ENCODE assay signal across 26 mouse cellular contexts in genomic region chr4:45444813-45445212, GRCm38 (mm10). TPM values are rescaled to one million over a fixed set of nuclear protein-coding genes. Genes with fewer than 3 reads are reported as not detected.
DNase-seq lines count a peak whose midpoint lies in the region; ATAC-seq lines count a peak whose summit lies in the region.
"Had no signal": no experiment of that assay in that cellular context is flagged by ENCODE, and none has a peak within 500 bp of the region (broad histone marks: within the 10 kb centered on the region; RNA-seq: fewer than 3 reads in every experiment).

No protein-coding gene starts in this region.

- intact Hi-C loops in heart, postnatal 36 days (cut with DNase I): no loop called here

- no peak overlapping the region for H3K9ac ChIP-seq in embryonic facial prominence, embryonic 14.5 days (ENCODE audit: low read depth, low read length)
- H3K9ac ChIP-seq in heart, embryonic 11.5 days (ENCODE audit: low read depth, low read length): no peak overlapping the region
- 0 out of 2 replicates have a peak overlapping the region, but pooled peaks have one; percentile 5 for H3K9ac ChIP-seq in hindbrain, embryonic 13.5 days
- no peak overlapping the region for H3K9ac ChIP-seq in hindbrain, embryonic 12.5 days
- H3K9ac ChIP-seq in liver, embryonic 12.5 days: no peak overlapping the region
- H3K9ac ChIP-seq: embryonic facial prominence, embryonic 12.5 days; forebrain, embryonic 15.5 days; hindbrain, embryonic 14.5 days; liver, embryonic 14.5 days; lung, embryonic 14.5 days; midbrain, embryonic 13.5 days; neural tube, embryonic 13.5 days had no signal

- peaks cover 23% of the 10 kb centered on the region for H3K36me3 ChIP-seq in embryonic facial prominence, embryonic 14.5 days (ENCODE audit: control insufficient read depth, insufficient read depth, low read length)
- H3K36me3 ChIP-seq in embryonic facial prominence, embryonic 10.5 days (replicated peaks): peaks cover 77% of the 10 kb centered on the region
- peaks cover 4% of the 10 kb centered on the region; the same call in 1 of the 2 replicates for H3K36me3 ChIP-seq in heart, embryonic 11.5 days (ENCODE audit: control insufficient read depth, insufficient read depth, low read length)
- H3K36me3 ChIP-seq in hindbrain, embryonic 13.5 days: peaks cover 10% of the 10 kb centered on the region
- H3K36me3 ChIP-seq in hindbrain, embryonic 12.5 days: peaks cover 4% of the 10 kb centered on the region; the same call in 1 of the 2 replicates
- peaks cover 81% of the 10 kb centered on the region for H3K36me3 ChIP-seq in liver, embryonic 12.5 days

- H3K27ac ChIP-seq in embryonic facial prominence, embryonic 14.5 days (replicated peaks; ENCODE audit: low read depth, low read length): no peak overlapping the region
- H3K27ac ChIP-seq in embryonic facial prominence, embryonic 10.5 days (replicated peaks): no peak overlapping the region
- peak overlapping the region; percentile 72 for H3K27ac ChIP-seq in heart, embryonic 11.5 days (ENCODE audit: low read depth, low read length)
- no peak overlapping the region for H3K27ac ChIP-seq in hindbrain, embryonic 13.5 days
- no peak overlapping the region for H3K27ac ChIP-seq in hindbrain, embryonic 12.5 days
- H3K27ac ChIP-seq in liver, embryonic 12.5 days: no peak overlapping the region
- H3K27ac ChIP-seq: forebrain, embryonic 15.5 days; hindbrain, embryonic 14.5 days; liver, embryonic 14.5 days; midbrain, embryonic 13.5 days; neural tube, embryonic 13.5 days had no signal

- H3K27me3 ChIP-seq in embryonic facial prominence, embryonic 14.5 days (replicated peaks; ENCODE audit: control insufficient read depth, insufficient read depth, low read length): no peaks in the 10 kb centered on the region
- no peaks in the 10 kb centered on the region for H3K27me3 ChIP-seq in embryonic facial prominence, embryonic 10.5 days (replicated peaks; ENCODE audit: low read depth, poor library complexity, severe bottlenecking)
- H3K27me3 ChIP-seq in heart, embryonic 11.5 days (ENCODE audit: control insufficient read depth, insufficient read depth, low read length): peaks cover 3% of the 10 kb centered on the region; the same call in 1 of the 2 replicates
- H3K27me3 ChIP-seq in hindbrain, embryonic 13.5 days: peaks cover 4% of the 10 kb centered on the region; the same call in 1 of the 2 replicates
- no peaks in the 10 kb centered on the region for H3K27me3 ChIP-seq in hindbrain, embryonic 12.5 days
- no peaks in the 10 kb centered on the region for H3K27me3 ChIP-seq in liver, embryonic 12.5 days (replicated peaks)
- H3K27me3 ChIP-seq: embryonic facial prominence, embryonic 12.5 days; forebrain, embryonic 15.5 days; midbrain, embryonic 13.5 days; neural tube, embryonic 13.5 days had no signal

- no peak overlapping the region for H3K4me3 ChIP-seq in embryonic facial prominence, embryonic 14.5 days (ENCODE audit: low read depth, low read length)
- H3K4me3 ChIP-seq in embryonic facial prominence, embryonic 10.5 days: no peak overlapping the region
- no peak overlapping the region for H3K4me3 ChIP-seq in heart, embryonic 11.5 days (ENCODE audit: low read depth, low read length)
- no peak overlapping the region for H3K4me3 ChIP-seq in hindbrain, embryonic 13.5 days
- no peak overlapping the region for H3K4me3 ChIP-seq in hindbrain, embryonic 12.5 days
- no peak overlapping the region for H3K4me3 ChIP-seq in liver, embryonic 12.5 days
- H3K4me3 ChIP-seq: embryonic facial prominence, embryonic 12.5 days; forebrain, embryonic 15.5 days; megakaryocyte, embryonic 14.5 days; midbrain, embryonic 13.5 days; neural tube, embryonic 13.5 days had no signal

- no peaks in the 10 kb centered on the region for H3K4me1 ChIP-seq in embryonic facial prominence, embryonic 14.5 days (ENCODE audit: control insufficient read depth, insufficient read depth, low read length)
- peaks cover 65% of the 10 kb centered on the region for H3K4me1 ChIP-seq in embryonic facial prominence, embryonic 10.5 days
- peaks cover 70% of the 10 kb centered on the region for H3K4me1 ChIP-seq in heart, embryonic 11.5 days (ENCODE audit: control insufficient read depth, insufficient read depth, low read length)
- peaks cover 49% of the 10 kb centered on the region for H3K4me1 ChIP-seq in hindbrain, embryonic 13.5 days (replicated peaks)
- H3K4me1 ChIP-seq in hindbrain, embryonic 12.5 days: peaks cover 26% of the 10 kb centered on the region
- H3K4me1 ChIP-seq in liver, embryonic 12.5 days: peaks cover 14% of the 10 kb centered on the region

- peak; percentile 58 for ATAC-seq in embryonic facial prominence, embryonic 14.5 days (ENCODE audit: low read depth)
- ATAC-seq in heart, embryonic 11.5 days (replicated peaks; ENCODE audit: insufficient number of reproducible peaks, low FRiP score, low TSS enrichment): peak; percentile 75
- no peak for ATAC-seq in hindbrain, embryonic 13.5 days (ENCODE audit: low FRiP score)
- no peak for ATAC-seq in hindbrain, embryonic 12.5 days (ENCODE audit: low FRiP score)
- no peak for ATAC-seq in liver, embryonic 12.5 days
- ATAC-seq: activated CD4-positive, CD25-positive, alpha-beta regulatory T cell, adult 4 months; forebrain, embryonic 15.5 days; midbrain, embryonic 13.5 days had no signal

- H3K4me2 ChIP-seq in embryonic facial prominence, embryonic 14.5 days (ENCODE audit: low read depth, low read length): no peak overlapping the region
- 0 out of 2 replicates have a peak overlapping the region, but pooled peaks have one; percentile 1 for H3K4me2 ChIP-seq in heart, embryonic 11.5 days
- H3K4me2 ChIP-seq in hindbrain, embryonic 13.5 days: no peak overlapping the region
- no peak overlapping the region for H3K4me2 ChIP-seq in hindbrain, embryonic 12.5 days (replicated peaks)
- no peak overlapping the region for H3K4me2 ChIP-seq in liver, embryonic 12.5 days
- H3K4me2 ChIP-seq: embryonic facial prominence, embryonic 12.5 days; forebrain, embryonic 15.5 days; hindbrain, embryonic 14.5 days; lung, embryonic 14.5 days; midbrain, embryonic 13.5 days; neural tube, embryonic 13.5 days had no signal

- 52% methylated on average over 4 of the region's 4 CpGs for WGBS in embryonic facial prominence, embryonic 14.5 days
- 60% methylated on average over 4 of the region's 4 CpGs for WGBS in embryonic facial prominence, embryonic 10.5 days
- 28% methylated on average over 4 of the region's 4 CpGs for WGBS in heart, embryonic 11.5 days (ENCODE audit: insufficient replicate concordance)
- 41% methylated on average over 4 of the region's 4 CpGs for WGBS in hindbrain, embryonic 13.5 days
- WGBS in hindbrain, embryonic 12.5 days: 42% methylated on average over 4 of the region's 4 CpGs
- WGBS in liver, embryonic 12.5 days (ENCODE audit: insufficient replicate concordance): 63% methylated on average over 4 of the region's 4 CpGs

- peak; percentile 69 for DNase-seq in embryonic facial prominence, embryonic 14.5 days (ENCODE audit: low spot score)
- DNase-seq in embryonic facial prominence, embryonic 10.5 days (ENCODE audit: low spot score): no peak
- no peak for DNase-seq in heart, postnatal 36 days
- DNase-seq in retina, postnatal 1 day: peak; percentile 49
- DNase-seq: adrenal gland, postnatal 10 days; cerebellum, adult 18-20 months; kidney, adult 8-10 months; kidney, postnatal 10 days; left cerebral cortex, postnatal 4 days; lung, embryonic 14.5 days; lung, postnatal 36 days; right cerebral cortex, adult 18-20 months; thymus, adult 18-20 months; thymus, postnatal 36 days had no signal

- no peaks in the 10 kb centered on the region for H3K9me3 ChIP-seq in embryonic facial prominence, embryonic 14.5 days (ENCODE audit: control insufficient read depth, low read length)
- H3K9me3 ChIP-seq in embryonic facial prominence, embryonic 10.5 days: no peaks in the 10 kb centered on the region
- H3K9me3 ChIP-seq in heart, embryonic 11.5 days (replicated peaks; ENCODE audit: control insufficient read depth, low read length): no peaks in the 10 kb centered on the region
- no peaks in the 10 kb centered on the region for H3K9me3 ChIP-seq in hindbrain, embryonic 13.5 days
- no peaks in the 10 kb centered on the region for H3K9me3 ChIP-seq in hindbrain, embryonic 12.5 days (replicated peaks)
- no peaks in the 10 kb centered on the region for H3K9me3 ChIP-seq in liver, embryonic 12.5 days (replicated peaks)
- H3K9me3 ChIP-seq: embryonic facial prominence, embryonic 12.5 days; forebrain, embryonic 15.5 days; megakaryocyte, embryonic 14.5 days; midbrain, embryonic 13.5 days; neural tube, embryonic 13.5 days had no signal

RNA-seq across cellular contexts. Expression of gene Slc25a51, which starts 36.2 kb away (rescaled TPM):
- 47.8 and 54.9 TPM in 2 replicates for polyA plus RNA-seq in embryonic facial prominence, embryonic 14.5 days (2014; fragmentation: Nextera tagmentation; extraction: Ambion mirVana)
- polyA plus RNA-seq in embryonic facial prominence, embryonic 10.5 days (2016; fragmentation: Nextera tagmentation; extraction: Ambion mirVana): 82.0 and 87.0 TPM in 2 replicates
- 60.7 and 73.4 TPM in 2 replicates for polyA plus RNA-seq in heart, embryonic 11.5 days (2014; fragmentation: Nextera tagmentation; extraction: Ambion mirVana)
- 100 to 1,000 TPM; 107 to 111 TPM for total RNA-seq in heart, postnatal 36 days (2021)
- 71.2 and 74.8 TPM in 2 replicates for polyA plus RNA-seq in hindbrain, embryonic 13.5 days (2015; fragmentation: Nextera tagmentation; extraction: Ambion mirVana)
- 78.7 and 82.7 TPM in 2 replicates for polyA plus RNA-seq in hindbrain, embryonic 12.5 days (2016; fragmentation: Nextera tagmentation; extraction: Ambion mirVana)
- polyA plus RNA-seq in liver, embryonic 12.5 days (2016; fragmentation: Nextera tagmentation; extraction: Ambion mirVana): 81.0 and 81.3 TPM in 2 replicates

Comparison
In these comparisons a context has a peak if more than half of its experiments do, and no peak if none do; other contexts are left out.
1. DNase-seq: peak in embryonic facial prominence, embryonic 14.5 days (single experiment) and retina, postnatal 1 day (single experiment); none in embryonic facial prominence, embryonic 10.5 days (single experiment) and heart, postnatal 36 days (0 of 2).
2. ATAC-seq: peak in embryonic facial prominence, embryonic 14.5 days (single experiment) and heart, embryonic 11.5 days (single experiment); none in hindbrain, embryonic 13.5 days (single experiment), hindbrain, embryonic 12.5 days (single experiment) and liver, embryonic 12.5 days (single experiment).